Mouse (Mus musculus) hindbrain, embryonic 10.5 days (tissue): ENCODE measurements at regions not wholly inside any gene's neighbourhood (a gene's known extent, or its start where the extent isn't known, plus 50 kb on each side); places are given as distances from the start of the nearest gene placed in this dataset.
A peak's percentile ranks its signal among the peaks of the same experiment; 100 is the strongest.

Experiments used
- DNase-seq: peaks from one replicate; pipeline ENCODE4 v3.0.0-alpha.2; 2017; ENCODE audit warnings: low spot score
- H3K27ac ChIP-seq: fragments of 300-500 bp; sonication (generic); 2 replicates; pipeline ENCODE4 v1.5.1; 2016; ENCODE audit warnings: mild to moderate bottlenecking, moderate library complexity
- H3K27me3 ChIP-seq: fragments of 300-500 bp; sonication (generic); 2 replicates; pipeline ENCODE4 v1.6.1; 2016; ENCODE audit warnings: mild to moderate bottlenecking; ENCODE audit not compliant: poor library complexity, insufficient read depth, severe bottlenecking
- H3K36me3 ChIP-seq: fragments of 300-500 bp; sonication (generic); 2 replicates; pipeline ENCODE4 v1.6.1; 2016; ENCODE audit warnings: mild to moderate bottlenecking, moderate library complexity
- H3K4me1 ChIP-seq: fragments of 300-500 bp; sonication (generic); replicated peaks from 2 replicates; pipeline ENCODE4 v1.6.1; 2016; ENCODE audit warnings: mild to moderate bottlenecking
- H3K4me3 ChIP-seq: fragments of 300-500 bp; sonication (generic); 2 replicates; pipeline ENCODE4 v1.5.1; 2016; ENCODE audit warnings: mild to moderate bottlenecking, moderate library complexity
- H3K9me3 ChIP-seq: fragments of 300-500 bp; sonication (generic); 2 replicates; pipeline ENCODE4 v1.6.1; 2016; ENCODE audit warnings: mild to moderate bottlenecking, moderate library complexity
- WGBS: fragments of 180-500 bp; shearing (Covaris S2); methylation state at CpG from one replicate; pipeline ENCODE4 v1.1.7; 2016; 5-methylcytosine and 5-hydroxymethylcytosine counted together

GRCm38 (mm10) chr2:78059801-78060416 is 113.7 kb upstream of the Cwc22 start:
- Histone ChIP-seq H3K27me3 (peaks cover 32% of the 10 kb centered on the region), H3K36me3 (no peaks in the 10 kb centered on the region), H3K27ac (no peak overlapping the region), H3K9me3 (no peaks in the 10 kb centered on the region), H3K4me1 (peaks cover 15% of the 10 kb centered on the region), H3K4me3 (no peak overlapping the region)
- WGBS: 86% methylated on average over 10 of the region's 10 CpGs
- DNase-seq: no peak

GRCm38 (mm10) chr2:78058988-78059387 is 112.8 kb upstream of the Cwc22 start:
- H3K4me3 ChIP-seq: no peak overlapping the region
- peaks cover 32% of the 10 kb centered on the region for H3K27me3 ChIP-seq
- H3K9me3 ChIP-seq: no peaks in the 10 kb centered on the region
- no peak for DNase-seq
- no peaks in the 10 kb centered on the region for H3K36me3 ChIP-seq
- H3K4me1 ChIP-seq: peaks cover 7% of the 10 kb centered on the region; the same call in 1 of the 2 replicates
- no peak overlapping the region for H3K27ac ChIP-seq
- 77% methylated on average over 2 of the region's 2 CpGs for WGBS

- DNase-seq: no peak
- 70% methylated on average over 3 of the region's 3 CpGs for WGBS
- Histone ChIP-seq H3K36me3 (no peaks in the 10 kb centered on the region), H3K9me3 (no peaks in the 10 kb centered on the region), H3K27me3 (0 out of 2 replicates have a peak, but pooled peaks cover 4% of the 10 kb centered on the region), H3K4me3 (no peak overlapping the region), H3K4me1 (peaks cover 7% of the 10 kb centered on the region), H3K27ac (no peak overlapping the region)
These were observed 107.7 kb upstream of the Cwc22 start for GRCm38 (mm10) chr2:78053910-78054309.

DNA sequence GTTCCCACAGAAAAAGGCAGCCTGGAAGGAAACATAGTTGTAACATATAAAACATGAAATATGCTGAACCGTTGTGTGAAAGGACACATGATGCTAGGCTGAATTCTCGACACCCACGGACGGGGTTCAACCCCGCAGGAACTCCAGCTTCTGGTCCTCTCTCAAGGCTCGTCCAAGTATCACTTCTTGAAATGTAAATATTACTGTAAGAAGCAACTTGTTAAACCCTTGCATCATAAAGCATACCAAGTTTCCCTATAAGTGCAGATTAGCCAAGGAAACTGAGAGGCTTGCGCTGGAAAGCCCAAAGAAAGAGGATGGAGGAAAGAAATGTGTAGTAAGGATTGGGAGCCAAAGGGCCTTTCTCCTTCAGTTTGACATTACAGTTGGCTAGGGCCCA is 104.4 kb upstream of the Cwc22 start:
- Histone ChIP-seq H3K27ac (no peak overlapping the region), H3K4me3 (no peak overlapping the region), H3K4me1 (peaks cover 10% of the 10 kb centered on the region), H3K27me3 (no peaks in the 10 kb centered on the region), H3K36me3 (no peaks in the 10 kb centered on the region), H3K9me3 (no peaks in the 10 kb centered on the region)
- WGBS: 91% methylated on average over 7 of the region's 7 CpGs
- DNase-seq: no peak

DNA sequence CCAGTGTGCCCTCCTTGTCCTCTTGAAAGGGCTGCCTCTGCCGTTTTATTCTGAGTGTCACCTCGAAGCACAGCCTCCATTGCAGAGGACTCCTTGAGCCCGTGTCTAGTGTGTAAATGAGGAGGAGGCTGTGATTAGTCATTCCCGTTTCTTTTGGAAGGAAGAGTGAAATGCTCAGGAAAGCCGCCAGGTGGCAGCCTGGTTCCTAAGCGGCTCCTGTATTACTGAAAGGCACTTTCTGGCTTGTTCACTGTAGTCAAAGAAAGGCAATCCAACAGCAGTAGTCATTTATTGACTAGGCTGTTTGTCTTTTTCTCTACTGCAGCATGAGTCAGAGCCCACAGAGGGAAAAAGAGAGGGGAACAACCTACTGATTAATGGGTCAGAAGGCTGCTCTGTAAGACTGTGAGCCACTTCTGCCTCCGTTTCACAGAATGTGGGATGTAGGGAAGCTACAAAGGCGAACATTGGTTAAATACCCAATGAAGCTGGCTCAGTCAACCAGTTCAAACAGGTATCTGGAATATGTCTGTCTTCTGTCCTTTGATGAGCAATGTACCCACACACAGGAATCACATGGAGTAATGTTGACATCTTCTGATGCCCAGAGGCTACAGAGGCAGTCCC is 103.2 kb upstream of the Cwc22 start:
- H3K9me3 ChIP-seq: no peaks in the 10 kb centered on the region
- H3K27me3 ChIP-seq: no peaks in the 10 kb centered on the region
- H3K36me3 ChIP-seq: no peaks in the 10 kb centered on the region
- H3K4me3 ChIP-seq: peak overlapping the region; percentile 36
- WGBS: 23% methylated on average over 8 of the region's 8 CpGs
- no peak overlapping the region; the same call in 1 of the 2 replicates for H3K27ac ChIP-seq
- peak; percentile 83 for DNase-seq
- peaks cover 10% of the 10 kb centered on the region for H3K4me1 ChIP-seq

GRCm38 (mm10) chr2:78048706-78049055 is 102.5 kb upstream of the Cwc22 start:
- no peaks in the 10 kb centered on the region for H3K27me3 ChIP-seq
- no peaks in the 10 kb centered on the region for H3K9me3 ChIP-seq
- H3K4me1 ChIP-seq: peaks cover 10% of the 10 kb centered on the region
- H3K4me3 ChIP-seq: peak overlapping the region; percentile 36
- no peaks in the 10 kb centered on the region for H3K36me3 ChIP-seq
- no peak overlapping the region; the same call in 1 of the 2 replicates for H3K27ac ChIP-seq
- DNase-seq: peak; percentile 7
- WGBS: 76% methylated on average over 6 of the region's 6 CpGs

GRCm38 (mm10) chr2:78048030-78048705 is 102.0 kb upstream of the Cwc22 start:
- no peak overlapping the region for H3K4me3 ChIP-seq
- H3K36me3 ChIP-seq: no peaks in the 10 kb centered on the region
- H3K27ac ChIP-seq: no peak overlapping the region
- DNase-seq: no peak
- no peaks in the 10 kb centered on the region for H3K27me3 ChIP-seq
- peaks cover 10% of the 10 kb centered on the region for H3K4me1 ChIP-seq
- H3K9me3 ChIP-seq: no peaks in the 10 kb centered on the region
- 50% methylated on average over 11 of the region's 11 CpGs for WGBS

- 89% methylated on average over 2 of the region's 2 CpGs for WGBS
- 0 out of 2 replicates have a peak, but pooled peaks cover 2% of the 10 kb centered on the region for H3K9me3 ChIP-seq
- no peaks in the 10 kb centered on the region for H3K4me1 ChIP-seq
- H3K27me3 ChIP-seq: no peaks in the 10 kb centered on the region
- no peak overlapping the region for H3K27ac ChIP-seq
- H3K4me3 ChIP-seq: no peak overlapping the region
- H3K36me3 ChIP-seq: no peaks in the 10 kb centered on the region
- DNase-seq: no peak
These were observed 81.1 kb upstream of the Cwc22 start for GRCm38 (mm10) chr2:78027319-78027718.

- H3K27me3 ChIP-seq: no peaks in the 10 kb centered on the region
- H3K27ac ChIP-seq: no peak overlapping the region
- no peaks in the 10 kb centered on the region for H3K36me3 ChIP-seq
- H3K9me3 ChIP-seq: 0 out of 2 replicates have a peak, but pooled peaks cover 2% of the 10 kb centered on the region
- 67% methylated on average over 6 of the region's 6 CpGs for WGBS
- no peaks in the 10 kb centered on the region for H3K4me1 ChIP-seq
- no peak for DNase-seq
- H3K4me3 ChIP-seq: no peak overlapping the region
These were observed 80.6 kb upstream of the Cwc22 start for GRCm38 (mm10) chr2:78026808-78027207.

DNA sequence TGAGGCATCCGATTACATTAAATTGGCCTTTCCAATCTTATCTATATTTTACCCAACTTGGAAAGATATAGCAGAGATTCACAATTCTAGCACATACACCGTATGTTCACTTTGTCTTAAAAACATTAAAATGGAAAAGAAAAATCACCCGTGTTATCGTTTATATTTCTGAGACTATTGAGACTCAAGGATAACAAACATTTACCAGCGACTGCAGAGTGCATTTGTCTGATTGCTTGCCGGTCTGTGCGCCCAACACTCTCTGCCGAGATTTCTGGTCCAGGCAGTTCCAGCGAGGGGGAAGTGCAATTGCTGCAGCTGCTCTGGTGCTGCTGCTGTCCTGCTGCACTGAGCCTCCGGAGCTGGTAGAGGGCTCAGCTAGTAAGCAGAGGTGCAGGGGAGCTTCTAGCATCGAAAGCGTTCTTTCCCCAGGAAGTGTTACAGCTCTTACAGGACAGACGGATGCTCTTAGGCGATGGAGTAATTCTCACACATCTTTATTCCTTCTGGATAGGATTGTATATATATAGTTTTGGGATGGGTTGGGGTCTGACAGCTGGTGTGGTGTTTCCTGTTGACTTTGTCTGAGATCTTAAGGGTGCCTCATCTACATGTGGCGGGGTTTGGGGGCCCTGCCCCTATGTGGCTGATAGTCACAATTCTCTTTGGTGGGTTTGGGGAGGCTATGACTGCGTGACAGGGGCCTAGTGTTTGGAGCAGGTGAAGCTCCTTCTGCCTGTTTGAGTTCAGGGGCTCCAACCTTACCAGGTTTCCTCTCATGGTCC is 79.7 kb upstream of the Cwc22 start:
- Histone ChIP-seq H3K27me3 (no peaks in the 10 kb centered on the region), H3K36me3 (no peaks in the 10 kb centered on the region), H3K9me3 (0 out of 2 replicates have a peak, but pooled peaks cover 2% of the 10 kb centered on the region), H3K4me3 (no peak overlapping the region), H3K4me1 (0 out of 2 replicates have a peak, but pooled peaks cover 2% of the 10 kb centered on the region), H3K27ac (no peak overlapping the region)
- DNase-seq: no peak
- 69% methylated on average over 16 of the region's 16 CpGs for WGBS

DNA sequence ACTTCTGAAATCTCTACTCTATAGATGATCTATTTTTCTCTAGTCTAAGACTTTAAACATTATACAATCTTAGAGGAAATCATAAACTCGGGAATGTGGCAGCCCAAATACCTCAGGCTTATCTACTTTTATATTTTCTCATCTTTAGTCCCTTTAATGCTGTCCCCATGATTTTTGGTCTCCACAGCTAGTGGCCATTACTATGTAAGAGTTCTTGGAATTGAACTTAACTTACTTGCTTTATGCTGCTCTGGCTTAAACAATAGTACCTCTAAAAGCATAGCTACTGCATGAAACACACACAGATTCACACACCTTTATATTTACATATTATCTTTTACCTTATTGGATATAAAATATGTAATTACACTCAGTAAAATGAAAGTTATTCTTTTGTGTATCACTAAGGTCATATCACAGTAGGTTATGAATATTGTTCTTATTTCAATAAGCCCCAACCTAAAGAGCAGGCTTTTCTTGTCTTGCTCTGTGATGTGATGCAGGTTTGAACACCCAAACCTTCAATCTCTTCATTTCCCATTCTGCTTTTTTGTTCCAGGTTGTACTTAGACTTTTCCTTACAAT is 78.9 kb upstream of the Cwc22 start:
- DNase-seq: no peak
- H3K36me3 ChIP-seq: no peaks in the 10 kb centered on the region
- no peak overlapping the region for H3K27ac ChIP-seq
- no peaks in the 10 kb centered on the region for H3K27me3 ChIP-seq
- WGBS: 87% methylated on average over 1 of the region's 1 CpGs
- 0 out of 2 replicates have a peak, but pooled peaks cover 2% of the 10 kb centered on the region for H3K4me1 ChIP-seq
- H3K4me3 ChIP-seq: no peak overlapping the region
- 0 out of 2 replicates have a peak, but pooled peaks cover 2% of the 10 kb centered on the region for H3K9me3 ChIP-seq

- no peaks in the 10 kb centered on the region for H3K27me3 ChIP-seq
- 71% methylated on average over 4 of the region's 4 CpGs for WGBS
- no peak overlapping the region for H3K4me3 ChIP-seq
- H3K36me3 ChIP-seq: no peaks in the 10 kb centered on the region
- no peak overlapping the region for H3K27ac ChIP-seq
- no peak for DNase-seq
- 0 out of 2 replicates have a peak, but pooled peaks cover 2% of the 10 kb centered on the region for H3K4me1 ChIP-seq
- H3K9me3 ChIP-seq: no peaks in the 10 kb centered on the region
These were observed 77.9 kb upstream of the Cwc22 start for GRCm38 (mm10) chr2:78023916-78024685.
